Mouse (Mus musculus): Measurements from ENCODE around the gene Slc45a1.

Gene Slc45a1

DNA sequence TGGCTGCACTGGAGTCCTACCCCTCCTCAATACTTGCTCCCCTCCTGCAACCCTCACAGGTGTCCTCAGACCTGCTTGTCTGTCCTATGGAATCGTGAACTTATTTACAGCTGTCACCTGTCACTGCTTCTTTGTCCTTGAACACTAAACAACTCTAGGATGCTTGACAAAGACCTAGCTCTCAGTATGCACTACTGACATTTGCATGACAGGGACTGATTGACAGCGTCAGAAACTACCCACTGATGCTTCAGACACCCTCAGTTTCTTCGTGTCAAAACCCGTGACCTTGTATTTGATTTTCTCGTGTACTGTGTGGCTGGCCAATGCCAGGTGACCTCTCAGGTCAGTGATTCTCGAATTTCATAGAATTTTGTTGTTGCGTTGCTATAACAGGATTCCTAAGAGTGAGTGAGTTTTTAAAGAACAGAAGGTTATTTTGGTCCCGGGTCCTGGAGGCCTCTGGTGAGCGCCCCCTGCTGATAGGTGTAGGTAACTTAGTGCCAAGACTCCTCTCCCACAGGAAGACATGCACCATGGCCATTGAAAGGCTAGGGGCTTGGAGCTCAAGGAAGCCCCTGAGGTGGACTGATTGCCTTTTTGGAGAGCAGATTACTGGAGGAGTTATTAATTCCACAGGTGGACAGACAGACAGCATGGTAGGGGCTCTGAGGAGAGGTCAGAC, 8.1 kb upstream of the Slc45a1 start:
- DNase-seq (ENCODE audit: low read depth, low spot score), result no peak

DNA sequence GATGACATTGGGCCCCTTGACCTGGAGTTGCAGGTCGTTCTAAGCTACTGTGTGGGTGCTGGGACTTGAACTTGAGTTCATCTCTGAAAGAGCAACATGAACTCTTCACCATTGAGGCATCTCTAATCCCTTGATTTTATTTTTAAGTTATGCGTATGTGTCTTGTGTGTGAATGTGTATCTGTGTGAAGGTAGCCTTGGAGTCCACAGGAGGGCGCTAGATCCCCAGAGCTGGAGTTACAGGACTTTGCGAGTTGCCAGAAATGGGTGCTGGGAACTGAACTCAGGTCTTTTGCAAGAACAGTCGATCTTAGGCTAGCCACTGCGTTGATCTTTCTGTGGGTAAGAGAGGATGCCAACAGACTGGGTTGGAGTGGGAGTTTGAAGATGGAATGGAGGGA, 4.5 kb upstream of the Slc45a1 start:
- no peak for DNase-seq (ENCODE audit: low read depth, low spot score)

DNA sequence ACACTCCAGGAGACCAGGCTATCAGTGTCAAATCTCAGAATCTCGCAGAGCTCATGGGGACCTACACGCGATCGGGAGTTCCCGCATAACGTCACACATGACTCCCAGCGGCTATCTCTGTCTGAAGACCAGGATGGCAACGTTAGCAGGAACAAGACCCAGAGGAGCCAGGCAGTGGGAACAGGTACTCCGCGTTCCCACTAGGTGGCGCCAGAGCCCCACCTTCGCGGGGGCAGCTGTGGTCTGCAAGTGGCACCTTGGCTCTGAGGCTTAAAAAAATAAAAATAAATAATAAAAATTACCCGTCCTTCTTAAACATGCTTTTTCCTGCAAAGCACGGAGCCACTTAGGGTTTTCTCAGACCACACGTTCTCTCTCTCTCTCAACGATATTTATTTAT, 4.0 kb upstream of the Slc45a1 start:
- peak; percentile 66 for DNase-seq (ENCODE audit: low read depth, low spot score)

GRCm38 (mm10) chr4:150653072-150653599, 1.2 kb upstream of the Slc45a1 start:
- DNase-seq (ENCODE audit: low read depth, low spot score), result no peak

DNA sequence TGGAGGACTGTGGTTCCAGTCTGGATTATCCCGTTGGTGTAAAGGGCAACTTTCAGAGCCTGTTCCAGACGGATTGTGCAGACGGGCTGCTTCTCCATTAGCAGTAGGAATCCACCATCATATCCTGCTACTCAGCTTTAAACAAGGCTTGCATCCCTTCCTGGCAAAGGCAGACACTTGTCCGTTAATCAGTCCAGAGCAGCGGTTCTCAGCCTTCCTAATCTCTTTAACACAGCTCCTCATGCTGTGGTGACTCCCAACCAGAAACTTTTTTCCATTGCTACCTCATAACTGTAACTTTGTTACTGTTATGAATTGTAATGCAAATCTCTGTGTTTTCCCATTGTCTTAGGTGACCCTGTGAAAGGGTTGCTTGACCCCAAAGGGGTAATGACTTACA, 2.6 kb downstream of the Slc45a1 start:
- no peak for DNase-seq (ENCODE audit: low read depth, low spot score)

- DNase-seq (ENCODE audit: low read depth, low spot score), result no peak
These were observed 7.7 kb downstream of the Slc45a1 start for GRCm38 (mm10) chr4:150644299-150644698.

DNA sequence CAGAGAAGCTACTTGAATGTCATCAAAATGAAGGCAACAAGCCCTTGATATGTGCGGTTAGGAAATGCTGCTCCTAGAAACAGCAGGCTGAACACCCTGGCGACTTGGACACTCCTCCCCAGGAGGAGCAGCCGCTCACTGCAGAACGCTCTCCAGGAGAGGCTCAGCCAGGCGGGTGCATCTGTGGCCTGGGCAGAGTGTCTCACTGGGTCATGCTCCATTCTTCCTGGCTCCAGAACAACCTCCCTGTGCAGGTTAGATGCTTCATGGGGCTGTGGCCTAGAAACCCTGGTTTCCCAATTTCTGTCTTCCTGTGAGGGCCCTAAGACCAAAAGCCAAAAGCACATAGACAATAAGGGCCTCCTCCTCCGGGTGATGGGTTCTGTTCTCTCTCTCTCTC, 15.3 kb downstream of the Slc45a1 start:
- no peak for DNase-seq (ENCODE audit: low read depth, low spot score)

DNA sequence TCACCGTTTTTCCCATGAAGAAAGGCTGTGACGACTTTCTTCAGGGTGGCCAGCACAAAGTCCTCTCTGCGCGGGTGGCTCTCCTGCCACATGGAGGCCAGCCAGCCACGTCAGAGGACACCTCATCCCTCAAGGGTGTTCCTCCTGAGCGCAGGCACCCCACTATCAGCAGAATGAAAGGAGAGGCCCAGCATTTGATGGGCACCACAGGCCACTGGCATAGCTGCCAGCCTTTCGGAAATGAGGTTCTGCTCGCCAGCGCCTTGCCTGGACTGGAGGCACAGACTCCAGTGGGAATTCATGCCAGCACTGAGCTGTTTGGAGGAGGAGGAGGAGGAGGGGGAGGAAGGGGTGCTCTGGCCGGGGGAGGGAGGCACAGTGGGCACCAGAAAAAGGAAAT, 16.4 kb downstream of the Slc45a1 start:
- no peak for DNase-seq (ENCODE audit: low read depth, low spot score)

DNA sequence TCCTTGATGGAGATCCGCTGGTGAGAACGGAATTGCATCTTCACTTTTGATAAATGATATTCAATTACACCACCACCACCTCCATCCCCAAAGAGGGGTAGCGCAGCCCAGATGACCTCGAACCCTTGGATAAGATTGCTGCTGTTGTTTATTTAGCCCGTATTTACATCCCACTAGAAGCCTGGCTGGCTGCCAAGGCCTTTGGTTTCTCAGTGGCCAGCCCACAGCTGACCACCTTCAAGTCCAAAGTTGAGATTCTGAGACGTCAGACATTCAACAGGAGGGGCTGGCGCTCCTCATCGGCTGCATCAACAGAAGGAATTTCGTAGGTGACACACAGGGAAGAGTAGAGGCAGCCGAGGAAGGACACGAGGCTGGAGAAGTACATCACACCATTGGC, 22.7 kb downstream of the Slc45a1 start:
- no peak for DNase-seq (ENCODE audit: low read depth, low spot score)

- peak; percentile 24 for DNase-seq (ENCODE audit: low read depth, low spot score)
These were observed 25.8 kb downstream of the Slc45a1 start for GRCm38 (mm10) chr4:150625951-150626732.

DNA sequence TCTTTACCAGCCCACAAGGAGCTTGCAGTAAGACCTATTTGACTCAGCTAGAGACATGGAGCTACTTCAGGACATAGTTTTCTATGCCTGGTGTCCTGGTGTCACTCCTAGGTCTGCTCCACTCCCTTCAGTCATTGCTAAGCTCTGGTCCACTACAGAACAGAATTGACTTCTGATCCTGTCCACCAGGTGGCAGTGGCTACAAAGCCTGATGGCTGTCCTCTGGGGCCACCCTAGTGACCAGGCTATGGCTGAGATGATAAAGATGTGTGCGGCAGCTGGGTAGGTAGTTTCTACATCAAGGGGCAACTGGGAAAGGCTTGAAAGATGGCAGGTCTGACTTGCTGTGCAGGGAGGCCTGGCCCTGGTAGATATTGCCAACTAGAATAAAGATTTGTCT, 26.5 kb downstream of the Slc45a1 start:
- peak; percentile 40 for DNase-seq (ENCODE audit: low read depth, low spot score)

DNA sequence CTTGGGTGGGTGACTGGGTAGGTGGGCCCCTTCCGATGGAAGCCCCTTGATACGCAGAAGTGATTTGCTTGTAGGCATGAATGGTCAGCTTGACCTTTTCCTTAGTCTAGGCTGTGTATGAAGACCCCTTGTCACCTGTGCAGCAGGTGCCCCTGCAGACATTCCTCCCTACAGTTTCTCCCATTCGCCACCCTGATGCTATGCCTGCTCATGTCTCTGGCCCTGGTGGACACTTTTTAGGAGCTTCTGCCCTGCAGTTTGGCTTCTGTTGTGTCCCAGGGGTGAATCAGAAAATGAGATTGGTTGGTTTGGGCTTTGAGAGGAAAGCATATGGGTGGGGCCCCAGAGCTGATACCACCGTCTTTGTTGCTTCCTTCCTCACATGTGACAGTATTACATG, 27.0 kb downstream of the Slc45a1 start:
- no peak for DNase-seq (ENCODE audit: low read depth, low spot score)

DNA sequence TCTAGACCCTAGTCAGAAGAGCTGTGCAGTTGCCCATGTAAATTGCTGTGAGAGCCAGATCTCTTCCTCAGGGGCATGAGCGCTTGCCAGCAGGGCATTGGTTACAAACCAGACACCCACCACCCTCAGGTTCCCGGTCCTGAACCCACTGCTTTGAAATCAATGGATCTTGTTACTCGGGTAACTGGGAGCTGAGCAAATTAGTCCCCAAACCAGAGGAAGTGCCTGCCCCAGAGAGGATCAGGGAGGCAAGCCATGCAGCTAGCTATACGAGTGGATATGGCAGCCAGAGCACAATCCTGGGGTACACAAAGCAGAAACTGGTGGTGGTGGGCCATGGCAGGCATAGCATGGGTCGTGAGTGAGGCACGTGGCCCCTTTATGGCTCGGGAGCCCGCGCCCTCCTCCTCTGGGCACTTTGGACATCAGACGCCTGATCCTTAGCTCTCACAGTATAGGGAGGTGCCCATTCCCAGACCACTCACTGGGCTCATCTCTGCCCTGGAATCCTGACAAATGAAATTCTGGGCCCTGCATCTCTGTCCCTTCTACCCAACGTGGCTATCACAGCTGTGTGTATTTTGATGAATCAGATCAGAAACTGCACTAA, 27.7 kb downstream of the Slc45a1 start:
- DNase-seq (ENCODE audit: low read depth, low spot score), result no peak

DNA sequence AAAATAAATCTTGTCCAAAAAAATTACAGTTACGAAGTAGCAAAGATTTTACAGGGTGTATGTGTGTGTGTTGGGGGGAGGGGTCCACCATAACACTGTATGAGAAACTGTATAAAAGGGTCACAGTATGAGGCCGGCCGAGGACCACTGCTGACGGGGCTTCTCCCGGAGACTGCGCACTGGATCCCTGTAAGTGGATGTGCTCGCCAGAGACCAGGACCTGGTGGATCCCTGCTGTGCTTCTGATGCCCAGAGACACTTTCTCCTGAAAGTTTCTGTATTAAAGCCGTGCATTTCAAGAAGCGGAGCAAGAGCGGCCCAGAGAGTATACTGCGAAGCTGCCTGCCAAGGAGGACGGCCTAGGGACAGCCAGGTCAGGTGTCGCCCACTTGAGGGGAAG, 29.3 kb downstream of the Slc45a1 start:
- DNase-seq (ENCODE audit: low read depth, low spot score), result no peak

DNA sequence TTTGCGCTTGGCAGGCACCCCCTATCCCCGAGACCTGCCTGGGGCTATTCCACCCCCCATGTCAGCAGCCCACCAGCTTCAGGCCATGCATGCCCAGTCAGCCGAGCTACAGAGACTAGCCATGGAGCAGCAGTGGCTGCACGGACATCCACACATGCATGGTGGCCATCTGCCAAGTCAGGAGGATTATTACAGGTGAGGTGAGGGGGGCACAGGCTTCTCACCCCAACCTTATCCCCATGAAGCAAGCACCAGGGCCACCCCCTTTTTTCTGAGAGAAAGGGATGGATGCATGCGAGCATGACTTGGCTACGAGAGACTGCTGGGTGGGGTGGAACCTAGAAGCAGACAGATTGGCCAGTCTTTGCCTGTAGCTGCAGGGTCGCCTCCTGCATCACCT, 33.0 kb downstream of the Slc45a1 start:
- no peak for DNase-seq (ENCODE audit: low read depth, low spot score)

- DNase-seq (ENCODE audit: low read depth, low spot score), result no peak
These were observed 35.1 kb downstream of the Slc45a1 start for GRCm38 (mm10) chr4:150616841-150617240.

GRCm38 (mm10) chr4:150616029-150616420, 35.9 kb downstream of the Slc45a1 start:
- no peak for DNase-seq (ENCODE audit: low read depth, low spot score)

- DNase-seq (ENCODE audit: low read depth, low spot score), result no peak
These were observed 36.5 kb downstream of the Slc45a1 start for GRCm38 (mm10) chr4:150615251-150616028.

GRCm38 (mm10) chr4:150613715-150614114, 38.3 kb downstream of the Slc45a1 start:
- no peak for DNase-seq (ENCODE audit: low read depth, low spot score)

DNA sequence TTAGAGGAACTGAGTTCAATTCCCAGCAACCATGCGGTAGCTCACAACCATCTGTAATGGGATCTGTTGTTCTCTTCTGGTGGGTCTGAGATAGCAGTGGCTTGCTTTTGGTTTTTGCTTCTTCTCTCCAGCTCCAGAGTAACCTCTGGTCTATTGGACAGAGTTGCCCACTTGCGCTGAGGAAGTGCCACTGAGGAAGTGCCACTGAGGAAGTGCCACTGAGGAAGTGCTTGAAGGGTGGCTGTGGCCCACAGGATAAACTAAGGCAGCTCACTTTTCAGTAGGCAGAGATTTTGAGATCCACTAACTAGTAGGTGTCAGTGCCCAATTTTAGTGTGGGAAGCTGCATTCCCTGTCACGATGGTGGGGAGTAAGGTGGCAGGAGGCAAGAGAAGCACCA, 43.3 kb downstream of the Slc45a1 start:
- DNase-seq (ENCODE audit: low read depth, low spot score), result no peak

DNA sequence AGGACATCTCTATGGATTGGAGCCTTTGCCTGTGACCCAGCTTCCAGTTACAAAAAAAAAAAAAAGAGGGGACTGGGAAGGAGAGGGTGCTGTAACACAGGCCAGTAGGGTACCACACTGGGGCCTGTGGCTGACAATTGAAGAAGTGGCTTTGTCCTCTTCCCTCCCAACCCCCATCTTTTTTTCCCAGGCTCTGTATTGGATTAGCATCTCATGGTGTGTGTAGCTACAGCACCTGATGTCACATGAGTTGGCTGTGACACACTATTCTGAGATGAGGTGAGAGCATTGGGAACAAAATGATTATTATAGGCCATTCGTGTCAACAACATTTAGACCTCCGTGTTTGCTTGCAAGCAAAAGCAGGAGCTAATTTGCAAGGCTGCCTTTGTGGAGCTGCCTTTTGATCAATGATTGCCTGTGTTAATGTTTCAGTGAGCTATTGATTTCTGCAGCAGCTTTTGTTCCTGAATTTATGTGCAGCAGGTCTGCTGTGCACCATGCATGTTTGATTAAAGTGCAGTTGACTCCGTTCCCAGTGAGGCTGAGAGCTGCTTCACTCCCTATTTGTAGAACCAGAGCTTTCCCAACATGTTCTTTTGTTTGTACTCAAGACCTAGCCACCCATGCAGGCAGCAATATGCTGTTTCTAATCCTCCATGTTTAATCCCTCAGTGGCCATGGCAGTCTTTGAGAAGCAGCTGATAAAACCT, 45.4 kb downstream of the Slc45a1 start:
- no peak for DNase-seq (ENCODE audit: low read depth, low spot score)

Data from embryo, embryonic 11.5 days (tissue).